Mouse (Mus musculus): Measurements from ENCODE around the gene Sdhb. TPM values are rescaled to one million over a fixed set of nuclear protein-coding genes. Genes with fewer than 3 reads are reported as not detected.

Gene Sdhb
- polyA plus RNA-seq, 1 experiment: 103 TPM

- Histone ChIP-seq H3K27me3 (ENCODE audit: control insufficient read depth, insufficient read depth, low read length, poor library complexity, severe bottlenecking) (no peaks in the 10 kb centered on the region), H3K9me3 (replicated peaks; ENCODE audit: control insufficient read depth, insufficient read depth, low read length, poor library complexity, severe bottlenecking) (no peaks in the 10 kb centered on the region), H3K4me1 (ENCODE audit: control insufficient read depth, insufficient read depth, low read length) (no peaks in the 10 kb centered on the region), H3K36me3 (ENCODE audit: control insufficient read depth, insufficient read depth, low read length, poor library complexity, severe bottlenecking) (no peaks in the 10 kb centered on the region), H3K4me3 (ENCODE audit: low read depth, low read length) (no peak overlapping the region), H3K27ac (ENCODE audit: insufficient read depth, low read length) (no peak overlapping the region), H3K9ac (ENCODE audit: low read depth, poor library complexity, severe bottlenecking) (no peak overlapping the region)
- TF ChIP-seq POLR2A (IDR thresholded peaks at IDR 0.05; ENCODE audit: insufficient read depth, low read length): no peak
- TF ChIP-seq EP300 (IDR thresholded peaks at IDR 0.05; ENCODE audit: insufficient read depth, low read depth, low read length): no peak
- no peak for TF ChIP-seq CTCF (IDR thresholded peaks at IDR 0.05; ENCODE audit: low read depth, low read length)
Observed at GRCm38 (mm10) chr4:141015356-141015755, 54.4 kb downstream of the Sdhb start.

GRCm38 (mm10) chr4:141016311-141016710 is 55.3 kb downstream of the Sdhb start:
- Histone ChIP-seq H3K27ac (ENCODE audit: insufficient read depth, low read length) (no peak overlapping the region), H3K27me3 (ENCODE audit: control insufficient read depth, insufficient read depth, low read length, poor library complexity, severe bottlenecking) (no peaks in the 10 kb centered on the region), H3K36me3 (ENCODE audit: control insufficient read depth, insufficient read depth, low read length, poor library complexity, severe bottlenecking) (no peaks in the 10 kb centered on the region), H3K4me3 (ENCODE audit: low read depth, low read length) (no peak overlapping the region), H3K9me3 (replicated peaks; ENCODE audit: control insufficient read depth, insufficient read depth, low read length, poor library complexity, severe bottlenecking) (no peaks in the 10 kb centered on the region), H3K4me1 (ENCODE audit: control insufficient read depth, insufficient read depth, low read length) (no peaks in the 10 kb centered on the region), H3K9ac (ENCODE audit: low read depth, poor library complexity, severe bottlenecking) (no peak overlapping the region)
- TF ChIP-seq EP300 (IDR thresholded peaks at IDR 0.05; ENCODE audit: insufficient read depth, low read depth, low read length) (no peak), POLR2A (IDR thresholded peaks at IDR 0.05; ENCODE audit: insufficient read depth, low read length) (no peak), CTCF (IDR thresholded peaks at IDR 0.05; ENCODE audit: low read depth, low read length) (no peak)

- Histone ChIP-seq H3K36me3 (ENCODE audit: control insufficient read depth, insufficient read depth, low read length, poor library complexity, severe bottlenecking) (no peaks in the 10 kb centered on the region), H3K9ac (ENCODE audit: low read depth, poor library complexity, severe bottlenecking) (no peak overlapping the region)
Observed at GRCm38 (mm10) chr4:141017657-141018436, 56.8 kb downstream of the Sdhb start.

GRCm38 (mm10) chr4:141020220-141020619 is 59.2 kb downstream of the Sdhb start:
- no peaks in the 10 kb centered on the region for H3K27me3 ChIP-seq (ENCODE audit: control insufficient read depth, insufficient read depth, low read length, poor library complexity, severe bottlenecking)
- H3K9ac ChIP-seq (ENCODE audit: low read depth, poor library complexity, severe bottlenecking): no peak overlapping the region
- no peak overlapping the region for H3K27ac ChIP-seq (ENCODE audit: insufficient read depth, low read length)
- TF ChIP-seq POLR2A (IDR thresholded peaks at IDR 0.05; ENCODE audit: insufficient read depth, low read length) (no peak), EP300 (IDR thresholded peaks at IDR 0.05; ENCODE audit: insufficient read depth, low read depth, low read length) (no peak), CTCF (IDR thresholded peaks at IDR 0.05; ENCODE audit: low read depth, low read length) (no peak)
- no peaks in the 10 kb centered on the region for H3K36me3 ChIP-seq (ENCODE audit: control insufficient read depth, insufficient read depth, low read length, poor library complexity, severe bottlenecking)
- no peak overlapping the region for H3K4me3 ChIP-seq (ENCODE audit: low read depth, low read length)
- H3K9me3 ChIP-seq (replicated peaks; ENCODE audit: control insufficient read depth, insufficient read depth, low read length, poor library complexity, severe bottlenecking): no peaks in the 10 kb centered on the region
- H3K4me1 ChIP-seq (ENCODE audit: control insufficient read depth, insufficient read depth, low read length): no peaks in the 10 kb centered on the region

More at GRCm38 (mm10) chr4:141017657-141018436, 56.8 kb downstream of the Sdhb start:
- H3K27me3 ChIP-seq (ENCODE audit: control insufficient read depth, insufficient read depth, low read length, poor library complexity, severe bottlenecking): no peaks in the 10 kb centered on the region
- H3K4me1 ChIP-seq (ENCODE audit: control insufficient read depth, insufficient read depth, low read length): no peaks in the 10 kb centered on the region
- no peak overlapping the region for H3K27ac ChIP-seq (ENCODE audit: insufficient read depth, low read length)
- H3K9me3 ChIP-seq (replicated peaks; ENCODE audit: control insufficient read depth, insufficient read depth, low read length, poor library complexity, severe bottlenecking): no peaks in the 10 kb centered on the region
- TF ChIP-seq POLR2A (IDR thresholded peaks at IDR 0.05; ENCODE audit: insufficient read depth, low read length): no peak
- peak; percentile 36 for TF ChIP-seq CTCF (IDR thresholded peaks at IDR 0.05; ENCODE audit: low read depth, low read length)
- no peak for TF ChIP-seq EP300 (IDR thresholded peaks at IDR 0.05; ENCODE audit: insufficient read depth, low read depth, low read length)
- H3K4me3 ChIP-seq (ENCODE audit: low read depth, low read length): peak overlapping the region; percentile 12; the same call in 1 of the 2 replicates

GRCm38 (mm10) chr4:141020811-141021613 is 60.0 kb downstream of the Sdhb start:
- Histone ChIP-seq H3K36me3 (ENCODE audit: control insufficient read depth, insufficient read depth, low read length, poor library complexity, severe bottlenecking) (no peaks in the 10 kb centered on the region), H3K4me3 (ENCODE audit: low read depth, low read length) (no peak overlapping the region), H3K9ac (ENCODE audit: low read depth, poor library complexity, severe bottlenecking) (no peak overlapping the region), H3K27me3 (ENCODE audit: control insufficient read depth, insufficient read depth, low read length, poor library complexity, severe bottlenecking) (no peaks in the 10 kb centered on the region), H3K27ac (ENCODE audit: insufficient read depth, low read length) (no peak overlapping the region), H3K4me1 (ENCODE audit: control insufficient read depth, insufficient read depth, low read length) (no peaks in the 10 kb centered on the region), H3K9me3 (replicated peaks; ENCODE audit: control insufficient read depth, insufficient read depth, low read length, poor library complexity, severe bottlenecking) (no peaks in the 10 kb centered on the region)
- TF ChIP-seq POLR2A (IDR thresholded peaks at IDR 0.05; ENCODE audit: insufficient read depth, low read length) (no peak), EP300 (IDR thresholded peaks at IDR 0.05; ENCODE audit: insufficient read depth, low read depth, low read length) (no peak), CTCF (IDR thresholded peaks at IDR 0.05; ENCODE audit: low read depth, low read length) (no peak)

DNA sequence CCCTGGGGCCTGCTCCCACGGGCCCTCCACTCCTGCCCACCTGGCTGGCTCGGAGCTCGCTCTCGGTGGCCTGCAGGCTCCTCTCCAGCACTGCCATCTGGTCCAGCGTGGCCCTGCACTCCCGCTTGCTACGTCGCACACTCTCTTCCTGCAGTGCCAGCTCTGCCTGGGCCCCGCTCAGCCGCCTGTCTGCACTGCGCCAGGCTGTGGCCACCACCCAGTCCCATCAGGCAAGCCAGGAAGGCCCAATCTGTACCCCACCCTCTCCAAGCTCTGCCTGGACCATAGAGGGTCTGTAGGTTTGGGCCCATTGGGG is 60.6 kb downstream of the Sdhb start:
- no peak for TF ChIP-seq CTCF (IDR thresholded peaks at IDR 0.05; ENCODE audit: low read depth, low read length)
- TF ChIP-seq EP300 (IDR thresholded peaks at IDR 0.05; ENCODE audit: insufficient read depth, low read depth, low read length): no peak
- no peak for TF ChIP-seq POLR2A (IDR thresholded peaks at IDR 0.05; ENCODE audit: insufficient read depth, low read length)
- Histone ChIP-seq H3K36me3 (ENCODE audit: control insufficient read depth, insufficient read depth, low read length, poor library complexity, severe bottlenecking) (no peaks in the 10 kb centered on the region), H3K9me3 (replicated peaks; ENCODE audit: control insufficient read depth, insufficient read depth, low read length, poor library complexity, severe bottlenecking) (no peaks in the 10 kb centered on the region), H3K27ac (ENCODE audit: insufficient read depth, low read length) (no peak overlapping the region), H3K4me1 (ENCODE audit: control insufficient read depth, insufficient read depth, low read length) (no peaks in the 10 kb centered on the region), H3K27me3 (ENCODE audit: control insufficient read depth, insufficient read depth, low read length, poor library complexity, severe bottlenecking) (no peaks in the 10 kb centered on the region), H3K4me3 (ENCODE audit: low read depth, low read length) (no peak overlapping the region), H3K9ac (ENCODE audit: low read depth, poor library complexity, severe bottlenecking) (no peak overlapping the region)
